Mouse (Mus musculus): ENCODE measurements around the gene AC134908.4.

The AC134908.4 gene

DNA sequence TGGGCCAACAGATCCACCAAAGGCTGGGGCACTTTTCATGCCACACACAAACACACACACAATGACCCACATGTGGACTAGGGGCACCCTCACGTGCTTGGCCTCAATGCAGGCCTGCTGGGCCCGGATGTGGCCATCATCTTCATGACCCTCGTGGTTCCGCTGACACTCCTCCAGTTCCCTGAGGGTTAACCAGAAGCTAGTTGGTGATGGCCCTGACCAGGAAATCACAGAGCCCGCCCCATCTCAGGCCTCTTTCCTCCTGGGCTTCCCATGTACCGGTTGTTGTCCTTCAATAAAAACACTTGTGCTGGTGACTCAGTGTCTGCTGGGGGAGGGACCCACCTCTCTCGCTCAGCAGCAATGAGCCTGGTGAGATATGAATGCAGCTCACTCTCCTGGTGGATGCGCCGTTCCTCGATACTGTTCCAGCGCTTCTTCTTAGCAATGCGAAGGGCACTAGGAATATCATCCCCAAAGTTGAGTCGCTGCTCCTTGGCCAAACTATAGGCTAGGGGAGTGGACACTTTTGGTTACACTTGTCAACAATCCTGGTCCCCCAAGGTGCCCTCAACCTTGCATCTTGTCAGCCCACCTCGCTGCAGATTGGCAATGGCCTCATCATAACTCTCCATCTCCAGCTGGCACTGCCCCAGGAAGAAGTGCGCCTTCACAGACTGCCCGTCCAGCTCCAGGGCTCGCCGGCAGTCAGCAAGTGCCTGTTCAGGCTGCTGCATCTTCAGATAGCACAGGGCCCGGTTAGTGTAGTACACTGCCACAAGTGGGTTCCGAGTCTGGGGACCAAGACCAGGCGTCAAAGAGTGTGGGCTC is 36.2 kb upstream of the AC134908.4 start:
- no peak for DNase-seq (ENCODE audit: low read depth, low spot score)

DNA sequence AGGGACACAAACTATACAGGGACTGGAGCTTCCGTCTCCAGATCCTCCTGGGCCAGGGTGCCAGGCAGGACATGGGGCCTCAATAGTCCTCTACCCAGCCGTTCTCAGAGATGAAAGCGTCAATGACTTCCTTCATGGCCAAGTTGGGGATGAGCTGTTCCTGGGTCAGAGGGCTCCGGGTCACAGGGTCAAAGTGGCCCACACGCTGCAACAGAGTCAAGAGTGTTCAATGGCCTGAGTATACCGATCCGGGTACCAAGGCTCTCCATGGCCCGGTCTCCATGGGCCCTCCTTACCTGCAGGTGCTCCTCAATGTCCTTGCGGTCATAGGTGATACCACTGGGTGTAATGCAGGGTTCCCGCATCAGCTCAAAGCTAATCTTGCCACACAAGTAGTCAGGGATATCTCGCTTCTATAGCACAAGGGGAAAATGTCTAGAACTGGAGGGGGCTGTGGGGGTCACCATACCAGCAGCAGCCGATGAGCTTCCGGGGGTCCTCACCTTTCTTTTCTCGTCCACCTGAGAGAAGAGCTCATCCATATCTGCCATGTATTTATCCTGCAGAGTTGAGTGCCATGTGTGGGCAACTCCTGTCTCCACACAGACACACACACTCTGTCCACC is 35.5 kb upstream of the AC134908.4 start:
- no peak for DNase-seq (ENCODE audit: low read depth, low spot score)

DNA sequence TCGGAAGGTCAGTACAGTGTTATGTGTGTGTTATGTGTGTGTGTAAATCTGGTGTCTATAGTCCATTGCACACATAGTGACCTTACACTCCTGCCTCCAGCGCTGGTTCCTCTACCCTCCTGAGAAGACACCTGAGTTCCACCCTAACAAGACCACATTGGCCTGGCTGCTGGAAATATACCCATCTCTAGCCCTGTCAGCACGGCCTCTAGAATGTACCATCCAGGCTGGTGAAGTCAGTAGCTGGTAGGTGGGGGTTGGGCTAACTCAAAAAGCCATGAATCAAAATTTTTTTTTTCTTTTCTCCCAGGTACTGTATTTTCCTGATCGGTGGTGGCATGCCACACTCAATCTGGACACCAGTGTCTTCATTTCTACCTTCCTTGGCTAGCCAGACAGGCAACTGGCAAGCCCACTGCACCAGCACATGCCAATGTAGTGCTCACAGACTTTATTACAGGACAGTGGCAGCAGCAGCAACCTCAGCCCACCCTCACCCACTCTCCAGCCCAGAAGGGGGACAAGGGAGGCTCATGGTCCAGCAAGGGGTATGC is 34.8 kb upstream of the AC134908.4 start:
- no peak for DNase-seq (ENCODE audit: low read depth, low spot score)

DNA sequence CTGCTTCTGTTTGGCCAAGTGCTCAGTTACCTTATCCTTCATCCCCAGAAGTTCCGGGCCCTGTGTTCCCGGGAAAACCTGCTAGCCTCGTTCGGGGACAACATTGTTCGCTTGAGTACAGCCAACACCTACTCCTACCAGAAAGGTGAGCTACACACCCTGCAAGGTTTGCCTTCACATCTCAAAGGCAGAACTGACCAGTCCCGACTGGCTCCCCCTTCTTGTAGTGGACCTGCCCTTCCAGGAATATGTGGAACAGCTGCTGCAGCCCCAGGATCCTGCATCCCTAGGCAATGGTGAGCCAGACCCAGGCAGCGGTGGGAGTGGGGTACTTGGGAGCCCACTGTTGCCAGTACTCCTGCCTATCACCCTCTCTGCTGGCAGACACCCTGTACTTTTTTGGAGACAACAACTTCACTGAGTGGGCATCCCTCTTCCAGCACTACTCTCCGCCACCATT is 34.1 kb upstream of the AC134908.4 start:
- no peak for DNase-seq (ENCODE audit: low read depth, low spot score)

DNA sequence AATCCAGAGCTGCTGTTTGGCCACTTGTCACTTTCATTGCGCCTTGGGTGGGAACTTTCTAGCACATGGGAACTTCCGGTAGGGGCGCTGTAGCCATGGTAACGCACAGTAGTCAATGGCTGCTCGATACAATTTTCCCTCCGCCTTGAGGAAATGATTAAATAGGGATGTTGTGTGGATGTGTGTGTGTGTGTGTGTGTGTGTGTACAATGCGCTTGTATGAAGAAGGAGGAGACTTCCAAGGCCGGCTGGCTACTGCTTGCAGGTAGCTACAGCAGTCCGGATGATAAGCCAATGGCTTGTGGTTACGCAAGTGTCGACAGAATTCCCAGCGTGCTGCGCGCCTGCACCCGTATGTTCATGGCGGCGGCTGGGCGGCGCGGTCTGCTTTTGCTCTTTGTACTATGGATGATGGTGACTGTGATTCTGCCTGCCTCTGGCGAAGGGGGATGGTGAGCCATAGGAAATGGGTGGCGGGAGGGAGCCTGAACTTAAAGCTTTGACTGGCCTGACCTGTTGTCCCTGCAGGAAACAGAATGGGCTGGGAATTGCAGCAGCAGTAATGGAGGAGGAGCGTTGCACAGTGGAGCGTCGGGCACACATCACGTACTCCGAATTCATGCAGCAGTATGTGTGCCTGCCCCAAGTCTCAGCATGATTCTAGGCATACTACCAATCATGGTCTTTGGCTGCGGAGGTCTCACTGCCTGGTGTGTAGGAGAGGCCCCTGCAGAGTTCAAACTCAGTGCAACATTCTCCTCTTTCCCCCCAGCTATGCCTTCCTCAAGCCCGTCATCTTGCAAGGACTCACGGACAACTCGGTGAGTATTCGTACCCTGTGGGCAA is 33.5 kb upstream of the AC134908.4 start, which contains the start of gene Jmjd8:
TSS of gene Jmjd8 (plus strand) at position 156 of the 846 bp plus-strand sequence.
- DNase-seq (ENCODE audit: low read depth, low spot score) = peak; percentile 67

DNA sequence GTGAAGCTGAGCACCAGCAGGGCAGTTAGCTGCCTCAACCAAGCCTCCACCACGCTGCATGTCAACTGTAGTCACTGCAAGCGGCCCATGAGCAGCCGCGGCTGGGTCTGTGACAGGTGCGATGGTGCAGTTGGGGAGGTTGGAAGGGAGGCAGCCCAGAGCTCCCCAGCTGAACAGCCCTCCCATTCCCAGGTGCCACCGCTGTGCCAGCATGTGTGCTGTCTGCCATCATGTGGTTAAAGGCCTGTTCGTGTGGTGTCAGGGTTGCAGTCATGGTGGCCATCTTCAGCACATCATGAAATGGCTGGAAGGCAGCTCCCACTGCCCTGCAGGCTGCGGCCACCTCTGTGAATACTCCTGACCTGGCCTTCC is 32.8 kb upstream of the AC134908.4 start:
- DNase-seq (ENCODE audit: low read depth, low spot score) = no peak

DNA sequence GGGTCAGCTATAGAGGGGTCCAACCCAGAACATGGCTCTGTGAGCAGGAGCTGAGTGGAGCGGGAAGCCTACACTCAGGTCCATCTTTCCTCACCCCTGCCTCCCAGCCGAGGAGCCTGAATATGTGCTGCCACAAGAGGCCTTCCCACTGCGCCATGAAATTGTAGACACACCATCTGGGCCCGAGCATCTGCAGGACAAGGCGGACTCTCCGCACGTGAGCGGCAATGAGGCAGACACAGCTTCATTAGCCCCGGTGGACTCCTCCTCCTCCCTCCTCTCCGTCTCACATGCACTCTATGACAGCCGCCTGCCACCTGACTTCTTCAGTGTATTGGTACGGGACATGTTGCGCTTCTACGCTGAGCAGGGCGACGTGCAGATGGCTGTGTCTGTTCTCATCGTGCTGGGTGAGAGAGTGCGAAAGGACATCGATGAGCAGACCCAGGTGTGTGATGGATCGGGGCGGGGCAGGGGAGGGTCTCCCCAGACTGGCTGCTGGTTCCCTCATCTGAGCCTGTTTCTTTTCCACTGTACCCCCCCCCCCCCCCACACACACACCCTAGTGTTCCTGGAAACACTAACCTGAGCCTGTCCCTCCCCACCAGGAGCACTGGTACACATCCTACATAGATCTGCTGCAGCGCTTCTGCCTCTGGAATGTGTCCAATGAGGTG is 32.2 kb upstream of the AC134908.4 start:
- DNase-seq (ENCODE audit: low read depth, low spot score) = no peak

DNA sequence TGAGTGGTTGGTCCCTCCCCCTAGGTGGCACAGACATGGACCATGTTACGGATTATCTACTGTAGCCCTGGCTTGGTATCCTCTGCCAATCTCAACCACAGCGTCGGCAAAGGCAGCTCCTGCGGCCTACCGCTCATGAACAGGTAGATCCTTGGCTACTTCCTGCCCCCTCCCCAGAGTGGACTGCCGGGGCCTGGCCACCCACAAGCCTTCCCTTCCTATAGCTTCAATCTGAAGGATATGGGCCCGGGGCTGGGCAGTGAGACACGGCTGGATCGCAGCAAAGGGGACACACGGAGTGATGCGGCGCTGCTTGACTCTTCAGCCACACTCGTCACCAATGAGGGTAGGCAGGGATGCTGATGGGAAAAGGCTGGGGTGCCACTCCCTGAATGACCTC is 31.6 kb upstream of the AC134908.4 start:
- DNase-seq (ENCODE audit: low read depth, low spot score) = no peak

DNA sequence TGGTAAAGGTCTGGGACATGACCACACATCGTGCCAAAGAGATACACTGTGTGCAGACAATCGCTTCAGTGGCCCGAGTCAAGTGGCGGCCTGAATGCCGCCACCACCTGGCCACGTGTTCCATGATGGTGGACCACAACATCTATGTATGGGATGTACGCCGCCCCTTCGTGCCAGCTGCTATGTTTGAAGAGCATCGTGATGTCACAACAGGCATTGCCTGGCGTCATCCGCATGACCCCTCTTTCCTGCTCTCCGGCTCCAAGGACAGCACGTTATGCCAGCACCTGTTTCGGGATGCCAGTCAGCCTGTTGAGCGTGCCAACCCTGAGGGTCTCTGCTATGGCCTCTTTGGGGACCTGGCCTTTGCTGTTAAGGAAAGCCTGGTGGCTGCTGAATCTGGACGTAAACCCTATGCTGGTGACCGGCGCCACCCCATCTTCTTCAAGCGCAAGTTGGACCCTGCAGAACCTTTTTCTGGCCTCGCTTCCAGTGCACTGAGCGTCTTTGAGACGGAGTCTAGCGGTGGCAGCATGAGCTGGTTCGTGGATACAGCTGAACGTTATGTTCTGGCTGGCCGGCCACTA is 30.6 kb upstream of the AC134908.4 start:
- DNase-seq (ENCODE audit: low read depth, low spot score) = no peak

DNA sequence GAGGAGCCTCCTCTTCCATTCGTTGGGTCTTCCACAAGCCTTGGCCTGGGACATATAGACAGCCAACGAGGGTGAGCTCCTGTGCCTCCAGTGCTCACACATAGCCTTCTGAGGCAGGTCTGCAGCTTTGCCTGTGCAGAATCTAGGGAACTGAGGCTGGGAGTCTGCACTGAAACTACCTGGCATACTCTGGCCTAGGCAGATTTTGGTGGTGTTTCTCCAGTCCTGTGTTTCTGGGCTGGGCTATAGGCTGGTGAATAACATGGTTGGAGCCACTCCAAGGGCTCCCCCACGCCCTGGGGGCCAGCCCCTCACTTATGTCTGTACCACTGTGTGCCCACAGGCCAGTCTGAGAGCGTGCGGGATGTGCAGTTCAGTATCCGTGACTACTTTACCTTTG is 29.9 kb upstream of the AC134908.4 start:
- no peak for DNase-seq (ENCODE audit: low read depth, low spot score)

DNA sequence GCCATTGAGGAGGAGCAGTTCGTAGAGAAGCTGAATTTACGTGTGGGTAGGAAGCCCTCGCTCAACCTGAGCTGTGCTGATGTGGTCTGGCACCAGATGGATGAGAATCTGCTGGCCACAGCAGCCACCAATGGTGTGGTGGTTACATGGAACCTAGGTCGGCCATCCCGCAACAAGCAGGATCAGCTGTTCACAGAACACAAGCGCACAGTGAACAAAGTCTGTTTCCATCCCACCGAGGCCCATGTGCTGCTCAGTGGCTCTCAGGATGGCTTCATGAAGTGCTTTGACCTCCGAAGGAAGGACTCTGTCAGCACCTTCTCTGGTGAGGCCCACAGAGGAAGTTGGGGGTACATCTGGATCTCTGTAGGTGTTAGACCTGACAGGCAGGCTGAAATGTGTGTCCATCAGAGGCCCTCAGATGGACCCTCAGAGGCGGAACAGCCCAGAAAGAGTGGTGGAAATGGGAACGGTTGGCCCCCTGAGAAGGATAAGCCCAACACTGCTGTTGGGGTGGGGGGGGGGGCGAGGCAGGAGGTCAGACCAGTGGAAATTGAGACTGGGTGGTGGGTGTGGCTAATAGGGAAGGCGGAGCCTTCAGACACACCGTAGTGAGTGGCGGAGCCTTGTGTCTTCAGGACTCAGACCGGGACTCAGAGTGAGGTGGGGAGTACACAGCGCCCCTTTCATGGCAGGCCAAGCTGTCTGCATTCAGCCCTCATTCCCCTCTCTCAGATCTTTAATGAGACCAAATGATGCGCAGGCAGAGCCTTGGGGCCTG is 29.1 kb upstream of the AC134908.4 start:
- DNase-seq (ENCODE audit: low read depth, low spot score) = no peak

DNA sequence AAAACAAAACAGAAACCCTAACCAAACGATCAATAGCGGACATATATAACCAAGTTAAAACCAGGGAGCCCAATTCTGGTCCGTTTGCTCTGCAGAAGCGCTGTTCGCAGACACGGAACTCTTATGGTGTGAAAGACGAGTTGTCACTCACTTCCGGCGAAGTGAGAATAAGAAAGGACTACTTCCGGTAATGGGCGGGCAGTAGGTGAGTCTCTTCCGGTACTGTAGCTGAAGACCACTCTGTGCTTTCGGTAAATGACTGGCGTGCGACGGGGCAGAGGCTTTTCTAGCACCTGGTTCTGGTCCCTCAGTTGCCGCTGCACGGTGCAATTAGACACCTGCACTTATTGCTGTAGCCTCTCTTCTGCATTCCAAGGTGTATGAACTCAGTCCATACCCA is 28.0 kb upstream of the AC134908.4 start, which contains the start of gene Wdr24:
TSS of gene Wdr24 (plus strand) at position 176 of the 400 bp plus-strand sequence.
- peak; percentile 75 for DNase-seq (ENCODE audit: low read depth, low spot score)

DNA sequence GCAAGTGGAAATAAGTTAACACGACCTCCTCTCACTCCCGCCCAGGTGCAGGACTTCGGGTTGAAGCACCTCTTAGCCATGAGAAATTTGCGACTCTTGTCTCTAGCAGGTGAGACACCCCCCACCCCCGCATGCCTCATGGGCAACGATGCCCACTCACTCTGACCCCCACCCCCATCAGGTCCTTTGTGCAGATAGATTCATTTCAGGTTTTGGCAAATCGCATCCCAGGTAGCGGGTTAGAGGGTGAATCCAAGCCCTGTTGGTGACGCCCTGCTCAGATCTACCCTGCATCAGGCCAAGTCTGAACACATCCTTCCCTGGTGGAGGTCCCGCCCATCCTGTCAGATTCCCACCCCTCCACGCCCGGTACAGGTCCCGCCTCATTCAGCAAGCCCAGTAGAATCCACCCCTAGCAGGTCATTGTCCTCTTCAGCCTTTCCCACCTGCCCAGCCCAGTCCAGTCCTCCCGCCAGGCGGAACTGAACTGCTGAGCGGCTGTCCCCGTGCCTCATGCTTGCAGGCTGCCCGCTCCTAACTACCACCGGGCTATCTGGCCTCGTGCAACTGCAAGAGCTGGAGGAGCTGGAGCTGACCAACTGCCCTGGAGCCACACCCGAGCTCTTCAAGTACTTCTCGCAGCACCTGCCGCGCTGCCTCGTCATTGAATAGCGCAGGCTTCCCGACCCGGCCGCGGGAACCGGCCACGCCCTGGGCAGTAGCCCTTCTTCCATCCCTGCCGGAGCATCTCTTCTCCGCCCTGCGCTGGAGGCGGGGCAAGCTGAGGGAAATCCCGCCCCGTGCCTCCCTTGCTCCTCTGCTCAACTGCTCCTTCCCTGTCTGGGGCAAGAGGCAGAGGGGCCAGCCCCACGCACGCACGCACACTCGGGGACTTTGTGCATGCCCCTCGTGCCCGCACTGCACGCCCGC is 23.7 kb upstream of the AC134908.4 start:
- no peak for DNase-seq (ENCODE audit: low read depth, low spot score)

DNA sequence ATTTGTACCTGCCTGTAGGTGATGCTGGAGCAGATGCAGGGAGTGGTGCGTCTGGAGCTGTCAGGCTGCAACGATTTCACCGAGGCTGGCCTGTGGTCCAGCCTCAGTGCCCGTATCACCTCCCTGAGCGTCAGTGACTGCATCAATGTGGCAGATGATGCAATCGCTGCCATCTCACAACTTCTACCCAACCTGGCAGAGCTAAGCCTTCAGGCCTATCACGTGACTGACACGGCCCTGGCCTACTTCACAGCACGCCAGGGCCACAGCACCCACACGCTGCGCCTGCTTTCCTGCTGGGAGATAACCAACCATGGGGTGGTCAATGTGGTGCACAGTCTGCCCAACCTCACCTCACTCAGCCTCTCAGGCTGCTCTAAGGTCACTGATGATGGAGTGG is 22.2 kb upstream of the AC134908.4 start:
- DNase-seq (ENCODE audit: low read depth, low spot score) = no peak

DNA sequence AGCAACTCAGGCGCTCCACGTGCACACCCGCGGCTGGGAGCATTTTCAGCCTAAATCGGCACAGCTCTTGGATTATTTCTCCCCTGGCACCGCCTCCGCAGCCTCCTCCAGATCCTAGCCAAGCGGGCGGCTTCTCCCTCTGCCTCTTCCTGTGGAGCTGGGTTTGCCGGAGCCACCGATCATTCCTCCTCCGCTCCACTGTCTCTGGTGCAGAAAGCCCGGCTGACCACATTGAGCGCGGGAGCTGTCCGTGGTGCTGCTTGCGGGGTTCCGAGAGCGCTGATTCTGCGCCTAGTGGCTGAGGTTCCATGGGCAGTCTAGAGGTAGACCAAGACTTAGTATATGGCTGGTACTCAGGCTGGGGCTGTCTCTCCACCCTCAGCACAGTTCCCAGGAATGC is 18.0 kb upstream of the AC134908.4 start:
- DNase-seq (ENCODE audit: low read depth, low spot score) = no peak

DNA sequence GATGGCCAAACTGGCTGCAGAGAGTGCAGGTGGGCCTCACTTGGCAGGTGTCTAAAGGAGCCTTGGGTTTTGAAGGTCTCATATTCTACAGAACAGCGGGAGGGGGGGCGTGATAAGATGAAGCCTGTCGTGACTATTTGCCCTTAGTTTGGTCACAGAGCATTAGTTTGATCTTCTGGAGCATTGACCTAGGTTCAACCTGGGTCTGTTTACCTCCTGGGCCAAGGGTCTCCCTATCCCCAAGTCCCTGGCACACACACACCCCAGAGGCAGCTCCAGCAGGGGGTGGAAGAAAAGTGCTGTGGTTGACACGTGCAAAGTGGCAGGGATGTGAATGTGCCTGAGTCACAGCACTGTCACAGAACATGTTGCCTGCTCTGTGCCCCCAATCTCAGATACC is 15.4 kb upstream of the AC134908.4 start:
- no peak for DNase-seq (ENCODE audit: low read depth, low spot score)

DNA sequence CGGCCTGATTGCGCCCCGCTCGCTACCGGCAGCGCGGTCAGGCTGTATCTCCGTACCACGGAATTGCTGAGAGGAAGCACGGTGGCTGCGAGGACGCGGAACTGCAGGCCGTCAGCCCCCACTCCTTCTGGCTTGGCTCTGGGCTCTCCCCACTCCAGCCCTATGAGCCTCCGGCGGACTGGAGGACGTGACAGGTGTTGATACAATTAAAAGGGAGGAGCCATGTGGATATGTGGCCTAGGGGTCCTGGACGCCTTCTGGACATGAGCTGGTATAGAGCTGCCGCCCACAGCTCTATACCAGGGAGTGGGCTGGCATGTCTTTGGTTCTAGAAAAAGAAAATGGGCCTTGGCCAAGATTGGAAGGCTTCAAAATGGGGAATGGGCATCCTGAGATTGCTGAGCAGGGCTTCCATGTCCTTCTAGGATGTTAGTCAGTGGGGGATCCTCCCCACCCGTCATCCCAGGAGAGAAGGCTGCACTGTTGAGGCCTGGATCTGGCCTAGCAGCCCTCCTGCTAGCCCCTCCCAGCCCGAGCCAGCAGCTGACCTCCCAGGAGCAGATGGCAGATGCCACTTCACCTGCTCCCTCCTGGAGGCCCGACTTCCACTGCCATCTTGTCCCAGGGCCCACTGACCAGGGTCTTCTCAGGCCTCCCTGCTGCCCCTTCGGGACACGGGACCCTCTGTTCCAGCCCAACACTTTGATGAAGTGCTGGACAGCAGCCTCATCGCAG is 14.3 kb upstream of the AC134908.4 start:
- no peak for DNase-seq (ENCODE audit: low read depth, low spot score)

Data from embryo, embryonic 11.5 days (tissue).